Mouse (Mus musculus): ENCODE results near the gene Nuak1. TPM values are rescaled to one million over a fixed set of nuclear protein-coding genes. Genes with fewer than 3 reads are reported as not detected.

The Nuak1 gene
- polyA plus RNA-seq, 1 experiment from 2014 or later: 0.70 TPM

DNA sequence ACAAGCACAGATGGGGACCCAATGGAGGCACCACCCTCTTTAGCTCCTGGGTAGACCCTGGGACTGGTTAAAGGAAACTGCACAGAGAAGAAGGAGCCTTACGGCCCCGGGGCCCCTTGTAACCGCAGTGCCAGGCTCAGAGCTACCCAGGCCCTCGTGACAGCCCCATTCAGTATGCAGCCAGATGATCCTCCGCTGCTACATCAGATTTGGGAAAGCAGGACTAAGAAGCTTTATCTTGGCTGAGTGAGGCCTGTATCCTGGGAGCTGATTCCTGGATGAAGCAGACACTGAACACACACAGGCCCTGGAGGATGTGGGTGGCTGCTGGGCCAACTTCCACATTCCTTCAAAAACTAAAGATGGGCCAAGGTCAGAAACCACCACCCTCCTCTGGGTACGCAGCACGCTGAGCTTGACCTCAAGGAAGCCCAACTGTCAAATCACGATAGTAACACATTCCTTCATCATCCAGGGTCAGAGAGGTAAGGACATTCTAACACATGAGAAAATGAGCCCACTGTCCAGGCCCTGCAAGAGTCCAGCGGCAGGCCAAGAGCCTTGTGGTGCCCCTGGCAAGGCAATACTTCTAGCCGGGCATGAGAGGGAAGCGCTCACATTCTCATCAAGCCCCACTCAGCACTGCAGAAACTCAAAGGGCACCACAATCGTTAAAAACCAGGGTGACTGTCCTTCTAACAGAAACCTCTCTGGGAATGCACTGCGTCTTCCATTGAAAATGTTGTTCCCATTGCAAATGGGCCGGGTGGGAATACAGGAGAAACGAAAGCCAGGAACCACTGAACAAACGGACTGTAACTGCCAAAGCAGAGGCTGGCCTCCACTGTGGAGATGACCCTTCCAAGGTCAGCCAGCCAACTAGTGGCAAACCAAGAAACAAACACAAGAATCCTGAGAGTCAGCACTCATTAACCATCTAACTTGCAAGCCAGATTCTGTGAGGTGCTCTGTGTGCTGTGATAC lies 29.0 kb downstream of the Nuak1 start:
- no peak for ATAC-seq (replicated peaks; ENCODE audit: low FRiP score)
- no peaks in the 10 kb centered on the region for H3K4me1 ChIP-seq (replicated peaks; ENCODE audit: control insufficient read depth, insufficient read depth, low read length)
- no peaks in the 10 kb centered on the region for H3K36me3 ChIP-seq (ENCODE audit: control insufficient read depth, insufficient read depth, low read length)
- no peak overlapping the region for H3K4me3 ChIP-seq (ENCODE audit: low read depth, low read length)
- no peaks in the 10 kb centered on the region for H3K27me3 ChIP-seq (replicated peaks; ENCODE audit: control insufficient read depth, insufficient read depth, low read length)
- no peak overlapping the region for H3K4me2 ChIP-seq
- H3K27ac ChIP-seq (ENCODE audit: low read depth, low read length): no peak overlapping the region
- no peak overlapping the region for H3K9ac ChIP-seq (ENCODE audit: low read depth, low read length)
- H3K9me3 ChIP-seq (ENCODE audit: control insufficient read depth, low read length): no peaks in the 10 kb centered on the region
- WGBS: 73% methylated on average over 16 of the region's 16 CpGs
- no peak for DNase-seq (ENCODE audit: low spot score)

DNA sequence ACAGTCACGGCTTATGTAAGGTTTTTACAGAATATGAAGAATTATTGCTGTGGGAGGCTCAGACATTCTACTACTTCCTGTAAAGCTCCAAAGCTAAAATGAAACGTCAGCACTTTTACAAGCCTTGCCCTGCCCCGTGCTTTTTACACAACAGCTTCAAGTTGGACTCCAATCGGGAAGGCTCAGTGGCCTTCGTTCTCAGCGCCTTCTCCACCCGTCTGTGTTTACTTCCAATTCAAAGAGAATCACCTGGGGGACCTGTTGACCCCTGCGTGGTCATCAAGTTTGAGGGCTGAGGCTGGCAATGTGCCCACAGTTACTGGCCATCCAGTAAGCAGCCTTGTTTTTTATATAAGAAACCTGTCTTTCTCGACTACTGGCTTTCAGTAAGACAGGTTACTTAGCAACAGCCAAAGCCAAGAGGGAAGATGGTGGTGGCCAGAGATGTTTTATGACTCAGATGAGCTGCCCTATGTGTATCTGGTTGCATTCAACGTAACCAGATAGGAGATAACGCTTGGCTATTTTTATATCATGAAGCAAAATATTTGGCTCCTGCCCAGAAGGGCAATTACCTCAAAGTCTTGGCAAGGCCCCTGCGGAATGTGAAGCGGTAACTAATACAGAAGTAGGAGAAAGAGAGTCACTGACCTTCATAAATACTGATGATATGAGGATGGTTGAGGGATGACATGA lies 31.3 kb downstream of the Nuak1 start:
- ATAC-seq (replicated peaks; ENCODE audit: low FRiP score): no peak

DNA sequence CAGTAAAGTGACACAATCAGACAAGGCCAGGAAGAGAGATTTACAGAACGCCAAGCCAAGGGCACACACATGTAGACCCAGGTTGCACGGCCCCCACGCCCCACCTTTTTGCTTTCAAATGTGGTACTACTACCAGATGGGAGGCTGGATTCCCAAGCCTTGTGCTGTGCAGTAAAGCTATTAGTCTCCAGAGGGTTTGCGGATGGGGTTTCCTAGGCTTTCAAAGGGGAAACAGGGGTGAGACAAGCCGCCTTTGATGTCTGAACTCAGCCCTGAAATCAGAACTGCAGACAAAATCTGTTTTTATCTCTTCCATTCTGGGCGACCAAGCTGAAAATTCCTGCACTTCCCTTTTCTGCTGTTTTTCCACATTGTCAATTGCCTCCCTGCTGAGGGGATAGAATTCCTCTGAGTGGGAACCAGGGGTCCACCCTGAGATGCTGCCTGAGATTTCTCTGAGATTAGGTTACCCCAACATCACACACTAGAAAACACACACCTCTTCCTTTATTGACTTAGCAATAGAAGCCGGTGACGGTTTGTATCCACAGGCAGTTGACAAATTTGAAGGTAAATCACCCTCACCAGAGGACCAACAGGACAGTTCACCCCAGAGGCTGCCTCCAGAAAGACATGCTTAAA lies 35.1 kb downstream of the Nuak1 start:
- H3K4me1 ChIP-seq (replicated peaks; ENCODE audit: control insufficient read depth, insufficient read depth, low read length): no peaks in the 10 kb centered on the region
- no peaks in the 10 kb centered on the region for H3K36me3 ChIP-seq (ENCODE audit: control insufficient read depth, insufficient read depth, low read length)
- no peaks in the 10 kb centered on the region for H3K27me3 ChIP-seq (replicated peaks; ENCODE audit: control insufficient read depth, insufficient read depth, low read length)
- DNase-seq (ENCODE audit: low spot score) (no peak), ATAC-seq (replicated peaks; ENCODE audit: low FRiP score) (no peak)
- H3K4me3 ChIP-seq (ENCODE audit: low read depth, low read length): no peak overlapping the region
- H3K9ac ChIP-seq (ENCODE audit: low read depth, low read length): no peak overlapping the region
- no peak overlapping the region for H3K27ac ChIP-seq (ENCODE audit: low read depth, low read length)
- H3K9me3 ChIP-seq (ENCODE audit: control insufficient read depth, low read length): no peaks in the 10 kb centered on the region
- WGBS: 62% methylated on average over 8 of the region's 8 CpGs
- no peak overlapping the region for H3K4me2 ChIP-seq

More for the DNA sequence above, 31.3 kb downstream of the Nuak1 start:
- H3K4me3 ChIP-seq (ENCODE audit: low read depth, low read length): no peak overlapping the region
- no peaks in the 10 kb centered on the region for H3K9me3 ChIP-seq (ENCODE audit: control insufficient read depth, low read length)
- H3K4me2 ChIP-seq: no peak overlapping the region
- H3K27ac ChIP-seq (ENCODE audit: low read depth, low read length): no peak overlapping the region
- H3K36me3 ChIP-seq (ENCODE audit: control insufficient read depth, insufficient read depth, low read length): no peaks in the 10 kb centered on the region
- 73% methylated on average over 13 of the region's 13 CpGs for WGBS
- no peak for DNase-seq (ENCODE audit: low spot score)
- no peak overlapping the region for H3K9ac ChIP-seq (ENCODE audit: low read depth, low read length)
- no peaks in the 10 kb centered on the region for H3K27me3 ChIP-seq (replicated peaks; ENCODE audit: control insufficient read depth, insufficient read depth, low read length)
- H3K4me1 ChIP-seq (replicated peaks; ENCODE audit: control insufficient read depth, insufficient read depth, low read length): no peaks in the 10 kb centered on the region

DNA sequence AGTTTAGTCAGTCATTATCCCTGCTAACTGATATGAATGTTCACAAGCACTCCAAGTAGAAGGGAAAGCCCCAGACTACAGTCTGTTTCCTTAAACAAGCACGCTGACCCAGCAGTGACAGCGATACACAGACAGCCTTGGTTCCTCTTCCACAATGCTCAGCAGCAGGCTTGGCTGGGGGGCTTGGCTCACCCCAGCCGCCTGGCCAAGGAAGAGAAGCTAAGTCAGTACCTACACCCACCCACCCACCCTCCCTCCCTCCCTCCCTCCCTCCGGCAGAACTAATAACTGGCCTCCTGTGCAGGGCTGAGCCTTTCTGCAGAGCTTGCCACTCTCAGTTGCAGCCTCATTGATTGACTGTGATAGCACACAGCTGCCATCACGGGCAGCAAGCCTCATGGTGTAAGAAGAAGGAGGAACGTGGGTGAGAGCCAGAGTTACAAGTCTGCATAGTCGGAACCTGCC lies 38.5 kb downstream of the Nuak1 start:
- Histone ChIP-seq H3K27me3 (replicated peaks; ENCODE audit: control insufficient read depth, insufficient read depth, low read length) (no peaks in the 10 kb centered on the region), H3K9me3 (ENCODE audit: control insufficient read depth, low read length) (no peaks in the 10 kb centered on the region), H3K36me3 (ENCODE audit: control insufficient read depth, insufficient read depth, low read length) (no peaks in the 10 kb centered on the region), H3K9ac (ENCODE audit: low read depth, low read length) (no peak overlapping the region), H3K4me3 (ENCODE audit: low read depth, low read length) (no peak overlapping the region), H3K4me2 (no peak overlapping the region), H3K4me1 (replicated peaks; ENCODE audit: control insufficient read depth, insufficient read depth, low read length) (no peaks in the 10 kb centered on the region), H3K27ac (ENCODE audit: low read depth, low read length) (no peak overlapping the region)
- 24% methylated on average over 7 of the region's 7 CpGs for WGBS
- ATAC-seq (replicated peaks; ENCODE audit: low FRiP score) (no peak), DNase-seq (ENCODE audit: low spot score) (no peak)

DNA sequence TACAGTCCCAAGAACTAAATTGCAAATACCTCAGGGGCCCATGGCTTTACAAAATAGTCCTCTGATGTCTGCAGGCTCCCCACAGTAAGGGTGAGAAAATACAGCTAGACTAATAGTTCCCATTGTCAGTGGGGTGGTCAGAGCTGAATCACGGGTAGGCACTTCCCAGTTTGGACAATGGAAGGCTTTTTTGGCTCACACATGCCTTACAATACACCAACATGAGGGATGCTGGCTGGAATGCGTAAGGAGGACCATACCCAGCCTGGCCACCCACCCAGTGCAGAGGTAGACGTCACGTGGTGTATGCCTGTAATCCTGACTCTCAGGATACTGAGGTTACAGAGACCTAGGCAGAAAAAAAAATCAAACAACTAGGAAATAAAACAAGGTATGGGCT lies 39.2 kb downstream of the Nuak1 start:
- ATAC-seq (replicated peaks; ENCODE audit: low FRiP score) (no peak), DNase-seq (ENCODE audit: low spot score) (no peak)
- Histone ChIP-seq H3K27ac (ENCODE audit: low read depth, low read length) (no peak overlapping the region), H3K9ac (ENCODE audit: low read depth, low read length) (no peak overlapping the region), H3K4me3 (ENCODE audit: low read depth, low read length) (no peak overlapping the region), H3K36me3 (ENCODE audit: control insufficient read depth, insufficient read depth, low read length) (no peaks in the 10 kb centered on the region), H3K27me3 (replicated peaks; ENCODE audit: control insufficient read depth, insufficient read depth, low read length) (no peaks in the 10 kb centered on the region), H3K9me3 (ENCODE audit: control insufficient read depth, low read length) (no peaks in the 10 kb centered on the region), H3K4me2 (no peak overlapping the region), H3K4me1 (replicated peaks; ENCODE audit: control insufficient read depth, insufficient read depth, low read length) (no peaks in the 10 kb centered on the region)
- 67% methylated on average over 4 of the region's 4 CpGs for WGBS

DNA sequence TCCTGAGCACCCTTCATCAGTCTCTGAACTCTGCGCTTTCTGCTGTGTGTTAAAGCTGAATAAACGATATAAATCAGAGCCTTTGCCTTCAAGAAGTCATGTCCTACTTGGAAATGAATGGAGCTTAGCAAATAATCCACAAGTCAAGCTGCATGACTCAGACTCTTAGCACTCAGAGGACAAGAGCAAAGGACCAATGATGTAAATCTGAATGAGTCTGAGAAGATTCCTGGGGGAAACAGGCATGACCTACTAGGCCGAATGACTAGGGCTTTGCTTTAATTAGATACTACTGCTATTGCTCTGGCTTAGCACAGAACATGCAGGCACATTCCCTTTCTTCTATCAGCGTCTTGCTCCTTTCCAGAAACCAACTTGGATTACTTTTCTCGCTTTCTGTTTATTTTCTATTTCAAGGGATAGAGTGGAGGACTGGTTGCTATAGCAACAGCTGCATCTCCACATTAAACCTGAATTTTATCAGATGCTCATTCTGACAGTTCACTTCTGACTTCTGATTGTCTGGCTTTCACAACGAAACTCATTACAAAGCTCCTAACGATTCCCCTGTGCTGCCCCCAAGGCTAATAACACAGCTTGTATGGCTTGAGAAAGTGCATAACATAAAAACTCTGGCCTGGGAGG lies 40.2 kb downstream of the Nuak1 start:
- no peak for DNase-seq (ENCODE audit: low spot score)
- WGBS: 75% methylated on average over 7 of the region's 7 CpGs
- peaks cover 5% of the 10 kb centered on the region; the same call in 1 of the 2 replicates for H3K4me1 ChIP-seq (replicated peaks; ENCODE audit: control insufficient read depth, insufficient read depth, low read length)

DNA sequence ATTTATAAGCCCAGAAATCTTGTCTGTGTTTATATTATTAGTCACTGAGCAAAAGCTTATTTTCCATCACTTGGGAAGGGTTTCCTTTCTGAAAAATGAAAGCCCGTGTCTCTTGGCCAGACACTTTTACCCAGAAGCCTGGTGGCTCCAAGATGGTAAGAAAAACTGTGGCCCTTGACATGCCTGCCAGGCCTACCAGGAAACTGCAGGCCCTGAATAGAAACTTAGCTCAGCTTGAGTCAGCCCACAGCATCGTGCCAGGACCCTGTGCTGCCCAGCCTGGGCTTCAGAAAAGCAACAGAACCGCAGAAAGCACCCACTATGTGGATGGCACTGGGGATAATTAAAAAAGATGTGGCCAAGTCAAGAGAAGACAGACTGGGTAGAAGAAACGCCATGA lies 43.1 kb downstream of the Nuak1 start:
- H3K4me3 ChIP-seq (ENCODE audit: low read depth, low read length): no peak overlapping the region
- 85% methylated on average over 4 of the region's 4 CpGs for WGBS
- no peak overlapping the region for H3K4me2 ChIP-seq
- no peaks in the 10 kb centered on the region for H3K36me3 ChIP-seq (ENCODE audit: control insufficient read depth, insufficient read depth, low read length)
- no peak for ATAC-seq (replicated peaks; ENCODE audit: low FRiP score)
- no peaks in the 10 kb centered on the region for H3K27me3 ChIP-seq (replicated peaks; ENCODE audit: control insufficient read depth, insufficient read depth, low read length)
- H3K4me1 ChIP-seq (replicated peaks; ENCODE audit: control insufficient read depth, insufficient read depth, low read length): peaks cover 9% of the 10 kb centered on the region; the same call in 1 of the 2 replicates
- no peak for DNase-seq (ENCODE audit: low spot score)
- H3K9ac ChIP-seq (ENCODE audit: low read depth, low read length): no peak overlapping the region
- H3K27ac ChIP-seq (ENCODE audit: low read depth, low read length): no peak overlapping the region
- no peaks in the 10 kb centered on the region for H3K9me3 ChIP-seq (ENCODE audit: control insufficient read depth, low read length)

More for the DNA sequence above, 40.2 kb downstream of the Nuak1 start:
- Histone ChIP-seq H3K27me3 (replicated peaks; ENCODE audit: control insufficient read depth, insufficient read depth, low read length) (no peaks in the 10 kb centered on the region), H3K9me3 (ENCODE audit: control insufficient read depth, low read length) (no peaks in the 10 kb centered on the region), H3K36me3 (ENCODE audit: control insufficient read depth, insufficient read depth, low read length) (no peaks in the 10 kb centered on the region), H3K4me3 (ENCODE audit: low read depth, low read length) (no peak overlapping the region), H3K27ac (ENCODE audit: low read depth, low read length) (no peak overlapping the region), H3K4me2 (no peak overlapping the region), H3K9ac (ENCODE audit: low read depth, low read length) (no peak overlapping the region)
- ATAC-seq (replicated peaks; ENCODE audit: low FRiP score): no peak

Data from liver, embryonic 11.5 days (tissue).